Mouse (Mus musculus) spleen, adult 18-20 months (tissue): ENCODE measurements around the gene Dennd2c.

ENCODE experiments used
- DNase-seq, 2 experiments: peaks; one replicate each; pipeline ENCODE4 v3.0.0; 2022; ENCODE audit warnings: mixed read lengths in 2 of 2

Gene Dennd2c

GRCm38 (mm10) chr3:103102454-103103390 lies at the start of gene Dennd2c:
Gene Dennd2c, plus strand, starts transcription at chr3:103102604.
- DNase-seq = peak; percentile 79 to 91

- no peak for DNase-seq
Observed at GRCm38 (mm10) chr3:103056016-103056595, 46.3 kb upstream of the Dennd2c start.

- peak in 1 of 2 experiments; percentile 6 for DNase-seq
Observed at GRCm38 (mm10) chr3:103057752-103058151, 44.7 kb upstream of the Dennd2c start.

GRCm38 (mm10) chr3:103058207-103059157 lies 43.9 kb upstream of the Dennd2c start, which contains the start of gene Nras:
Gene Nras, plus strand, starts transcription at chr3:103058285.
- DNase-seq = peak; percentile 87 to 94

- no peak for DNase-seq
Observed at GRCm38 (mm10) chr3:103066927-103067326, 35.5 kb upstream of the Dennd2c start.

- no peak for DNase-seq
Observed at GRCm38 (mm10) chr3:103068971-103069370, 33.4 kb upstream of the Dennd2c start.

- no peak for DNase-seq
Observed at GRCm38 (mm10) chr3:103073771-103074170, 28.6 kb upstream of the Dennd2c start, which contains the start of gene Ampd1. Gene Ampd1, plus strand, starts transcription at chr3:103074014.

- no peak for DNase-seq
Observed at GRCm38 (mm10) chr3:103075871-103076270, 26.5 kb upstream of the Dennd2c start.

- DNase-seq = no peak
Observed at GRCm38 (mm10) chr3:103076476-103076875, 25.9 kb upstream of the Dennd2c start.

- no peak for DNase-seq
Observed at GRCm38 (mm10) chr3:103079301-103079700, 23.1 kb upstream of the Dennd2c start.

- no peak for DNase-seq
Observed at GRCm38 (mm10) chr3:103081051-103081450, 21.4 kb upstream of the Dennd2c start.

- no peak for DNase-seq
Observed at GRCm38 (mm10) chr3:103081861-103082453, 20.4 kb upstream of the Dennd2c start.

- no peak for DNase-seq
Observed at GRCm38 (mm10) chr3:103082761-103083160, 19.6 kb upstream of the Dennd2c start.

GRCm38 (mm10) chr3:103085986-103086385 lies 16.4 kb upstream of the Dennd2c start:
- DNase-seq = no peak

- no peak for DNase-seq
Observed at GRCm38 (mm10) chr3:103091753-103092152, 10.7 kb upstream of the Dennd2c start.

- peak in 1 of 2 experiments; percentile 11 for DNase-seq
Observed at GRCm38 (mm10) chr3:103098662-103099061, 3.7 kb upstream of the Dennd2c start.

- DNase-seq = no peak
Observed at GRCm38 (mm10) chr3:103099667-103100066, 2.7 kb upstream of the Dennd2c start.

GRCm38 (mm10) chr3:103100735-103101134 lies 1.7 kb upstream of the Dennd2c start:
- no peak for DNase-seq

- DNase-seq = no peak
Observed at GRCm38 (mm10) chr3:103101194-103101593, 1.2 kb upstream of the Dennd2c start.

GRCm38 (mm10) chr3:103101909-103102308 lies 495 bp upstream of the Dennd2c start:
- no peak for DNase-seq

GRCm38 (mm10) chr3:103107565-103108240 lies 5.3 kb downstream of the Dennd2c start:
- DNase-seq = no peak

- DNase-seq = no peak
Observed at GRCm38 (mm10) chr3:103112216-103112615, 9.8 kb downstream of the Dennd2c start.
